Mouse (Mus musculus) liver, postnatal 0 days (tissue): ENCODE results near the gene Slc25a12. TPM values are rescaled to one million over a fixed set of nuclear protein-coding genes. Genes with fewer than 3 reads are reported as not detected.

Experiments
- ATAC-seq: fragments of 200-750 bp; cut with Nextera tagmentation; 2 replicates; pipeline ENCODE4 v1.8.0; 2017; ENCODE audit warnings: mild to moderate bottlenecking, moderate library complexity
- DNase-seq: peaks from one replicate; pipeline ENCODE4 v3.0.0-alpha.2; 2016
- H3K27ac ChIP-seq: fragments of 300-500 bp; sonication (generic); 2 replicates; pipeline ENCODE4 v1.5.1; 2014; ENCODE audit warnings: antibody characterized with exemption, moderate library complexity, mild to moderate bottlenecking, low read depth
- H3K27me3 ChIP-seq: fragments of 300-500 bp; sonication (generic); 2 replicates; pipeline ENCODE4 v1.6.1; 2014; ENCODE audit warnings: low read length, control low read depth, mixed read lengths; ENCODE audit not compliant: insufficient read depth
- H3K36me3 ChIP-seq: fragments of 300-500 bp; sonication (generic); replicated peaks from 2 replicates; pipeline ENCODE4 v1.6.1; 2014; ENCODE audit warnings: mild to moderate bottlenecking, control low read depth, low read length, moderate library complexity, mixed read lengths; ENCODE audit not compliant: insufficient read depth
- H3K4me1 ChIP-seq: fragments of 300-500 bp; sonication (generic); 2 replicates; pipeline ENCODE4 v1.6.1; 2014; ENCODE audit warnings: antibody characterized with exemption, mild to moderate bottlenecking, control low read depth; ENCODE audit not compliant: insufficient read depth
- H3K4me2 ChIP-seq: fragments of 300-500 bp; sonication (generic); 2 replicates; pipeline ENCODE4 v1.6.1; 2014; ENCODE audit warnings: low read depth, mild to moderate bottlenecking, low read length, moderate library complexity, mixed read lengths
- H3K4me3 ChIP-seq: fragments of 300-500 bp; sonication (generic); 2 replicates; pipeline ENCODE4 v1.5.1; 2014; ENCODE audit warnings: low read depth, low read length
- H3K9ac ChIP-seq: fragments of 300-500 bp; sonication (generic); replicated peaks from 2 replicates; pipeline ENCODE4 v1.6.1; 2014; ENCODE audit warnings: mild to moderate bottlenecking, moderate library complexity
- H3K9me3 ChIP-seq: fragments of 300-500 bp; sonication (generic); 2 replicates; pipeline ENCODE4 v1.6.1; 2016; ENCODE audit warnings: mild to moderate bottlenecking, control low read depth, low read length, mixed read lengths
- CTCF ChIP-seq: sonication (generic); IDR thresholded peaks from 2 replicates; pipeline ENCODE4 v1.5.1; 2016; ENCODE audit warnings: antibody characterized with exemption, low read depth
- EP300 ChIP-seq: IDR thresholded peaks from 2 replicates; pipeline ENCODE4 v1.6.1; 2016; ENCODE audit warnings: antibody characterized with exemption, low read depth, mild to moderate bottlenecking
- WGBS: fragments of 180-500 bp; shearing (Covaris S2); extraction: QIAGEN DNeasy Blood & Tissue Kit; methylation state at CpG from one replicate; pipeline ENCODE4 v1.1.7; 2014; ENCODE audit not compliant: insufficient replicate concordance; 5-methylcytosine and 5-hydroxymethylcytosine counted together
- polyA plus RNA-seq: library from polyadenylated mRNA; unstranded; fragments of >200 nt; fragmentation: Nextera tagmentation; extraction: Ambion mirVana; gene quantifications from 2 replicates; pipeline ENCODE4 v1.2.1, GENCODE M21; 2015

Slc25a12 gene
- polyA plus RNA-seq, 1 experiment from 2014 or later: 21.0 TPM

DNA sequence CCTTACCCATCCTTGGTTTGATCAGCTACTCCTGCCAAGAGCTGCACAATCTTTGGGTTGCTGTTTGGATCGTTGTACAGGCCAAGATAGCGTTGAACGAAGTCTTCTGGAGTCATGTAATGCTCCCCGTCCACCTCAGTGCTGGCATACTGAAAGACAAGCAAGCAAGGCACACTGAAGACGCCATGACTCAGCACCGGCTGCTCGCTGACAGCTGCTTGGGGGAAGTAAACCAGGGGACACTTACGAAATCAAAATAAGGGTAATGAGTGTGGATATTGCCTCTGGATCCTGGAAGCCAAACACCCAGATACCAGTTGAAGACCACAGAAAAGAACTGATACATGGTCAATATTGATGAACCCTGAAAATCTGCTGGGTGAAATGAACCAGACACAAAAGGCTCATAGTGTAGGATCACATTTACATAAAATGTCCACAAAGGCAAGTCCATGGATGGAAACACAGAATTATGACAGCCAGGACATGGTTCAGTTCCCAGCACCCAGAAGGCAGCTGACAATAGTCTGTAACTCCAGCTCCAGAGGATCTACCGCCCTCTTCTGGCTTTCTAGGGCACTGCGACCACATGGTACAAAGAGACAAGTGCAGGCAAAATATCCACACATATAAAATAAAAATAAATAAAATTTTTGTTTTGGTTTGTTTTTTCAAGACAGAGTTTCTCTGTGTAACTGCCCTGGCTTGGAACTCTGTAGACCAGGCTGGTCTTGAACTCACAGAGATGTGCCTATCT lies 23.5 kb downstream of the Slc25a12 start:
- Histone ChIP-seq H3K4me1 (no peaks in the 10 kb centered on the region), H3K4me3 (no peak overlapping the region), H3K36me3 (peaks cover 4% of the 10 kb centered on the region; the same call in 1 of the 2 replicates), H3K9me3 (no peaks in the 10 kb centered on the region), H3K27ac (no peak overlapping the region), H3K9ac (no peak overlapping the region), H3K4me2 (no peak overlapping the region), H3K27me3 (no peaks in the 10 kb centered on the region)
- TF ChIP-seq CTCF: peak; percentile 43
- TF ChIP-seq EP300: no peak
- DNase-seq (no peak), ATAC-seq (no peak)
- 88% methylated on average over 10 of the region's 10 CpGs for WGBS

- Histone ChIP-seq H3K27ac (no peak overlapping the region), H3K4me1 (no peaks in the 10 kb centered on the region), H3K9me3 (no peaks in the 10 kb centered on the region), H3K27me3 (no peaks in the 10 kb centered on the region), H3K4me2 (no peak overlapping the region), H3K36me3 (peaks cover 4% of the 10 kb centered on the region; the same call in 1 of the 2 replicates), H3K4me3 (no peak overlapping the region), H3K9ac (no peak overlapping the region)
- no peak for ATAC-seq
- no peak for TF ChIP-seq CTCF
- TF ChIP-seq EP300: no peak
- DNase-seq: no peak
- WGBS: 63% methylated on average over 5 of the region's 5 CpGs
Observed at GRCm38 (mm10) chr2:71340126-71340525, 27.4 kb downstream of the Slc25a12 start.

DNA sequence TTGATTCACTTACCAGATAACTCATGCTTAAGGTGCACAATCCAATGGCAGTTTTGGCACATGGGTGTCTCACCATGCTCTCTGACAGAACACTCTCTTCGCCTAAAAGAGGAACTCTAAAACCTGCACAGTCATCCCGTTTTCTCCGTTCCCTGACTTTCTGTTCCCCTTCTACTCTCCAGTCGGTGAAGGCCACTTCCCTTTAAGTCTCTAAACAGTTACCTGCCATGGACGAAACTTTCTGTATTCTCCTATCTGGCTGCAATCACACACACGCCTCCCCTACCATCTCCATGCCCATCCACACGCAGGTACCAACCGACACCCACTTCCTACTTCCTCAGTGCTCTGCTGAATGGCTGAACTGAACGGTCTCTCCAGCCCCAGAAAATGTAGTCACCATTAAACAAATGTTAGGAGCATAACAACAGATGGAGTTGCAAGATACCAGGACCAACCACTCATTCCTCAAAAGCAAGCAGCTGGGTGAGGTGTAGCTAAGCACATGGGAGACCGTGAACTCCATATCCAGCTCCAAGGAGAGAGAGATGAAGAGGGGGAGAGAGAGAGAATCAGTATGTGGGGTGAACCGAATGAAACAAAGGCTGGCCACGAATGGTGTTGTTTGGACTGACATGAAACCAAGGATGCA lies 29.3 kb downstream of the Slc25a12 start:
- DNase-seq: peak; percentile 38
- Histone ChIP-seq H3K27me3 (no peaks in the 10 kb centered on the region), H3K4me3 (no peak overlapping the region), H3K36me3 (peaks cover 6% of the 10 kb centered on the region; the same call in 1 of the 2 replicates), H3K9ac (no peak overlapping the region), H3K27ac (peak overlapping the region; percentile 53), H3K4me1 (no peaks in the 10 kb centered on the region), H3K4me2 (peak overlapping the region; percentile 53), H3K9me3 (no peaks in the 10 kb centered on the region)
- 35% methylated on average over 12 of the region's 12 CpGs for WGBS
- TF ChIP-seq CTCF: no peak
- peak; percentile 22; the same call in 1 of the 2 replicates for TF ChIP-seq EP300
- ATAC-seq: peak; percentile 31

- Histone ChIP-seq H3K36me3 (peaks cover 2% of the 10 kb centered on the region; the same call in 1 of the 2 replicates), H3K4me2 (no peak overlapping the region), H3K4me3 (no peak overlapping the region), H3K9ac (no peak overlapping the region), H3K27me3 (no peaks in the 10 kb centered on the region), H3K4me1 (no peaks in the 10 kb centered on the region), H3K27ac (no peak overlapping the region), H3K9me3 (no peaks in the 10 kb centered on the region)
- DNase-seq: no peak
- WGBS: 54% methylated on average over 6 of the region's 6 CpGs
- TF ChIP-seq EP300 (no peak), CTCF (no peak)
- no peak for ATAC-seq
Observed at GRCm38 (mm10) chr2:71336631-71337030, 30.9 kb downstream of the Slc25a12 start.

DNA sequence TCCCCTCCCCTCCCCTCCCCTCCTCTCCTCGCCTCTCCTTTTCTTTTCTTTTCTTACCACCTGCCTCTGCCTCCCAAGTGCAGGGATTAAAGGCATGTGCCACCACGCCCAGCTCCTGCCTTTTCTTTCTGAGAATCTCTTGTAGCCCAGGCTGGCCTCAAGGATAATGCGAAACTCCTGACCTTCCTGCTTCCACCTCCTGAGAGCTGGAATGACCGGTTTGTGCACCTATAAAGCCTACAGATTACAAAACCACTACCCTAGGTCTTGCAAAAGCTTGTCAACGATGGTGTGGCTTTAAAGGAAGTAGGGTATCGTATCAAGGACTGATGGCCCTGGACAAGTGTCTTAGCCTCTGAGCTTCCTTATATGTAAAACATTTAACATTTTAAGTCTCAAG lies 31.3 kb downstream of the Slc25a12 start:
- Histone ChIP-seq H3K27me3 (no peaks in the 10 kb centered on the region), H3K4me2 (no peak overlapping the region), H3K9ac (no peak overlapping the region), H3K4me1 (no peaks in the 10 kb centered on the region), H3K9me3 (no peaks in the 10 kb centered on the region), H3K36me3 (peaks cover 2% of the 10 kb centered on the region; the same call in 1 of the 2 replicates), H3K27ac (no peak overlapping the region), H3K4me3 (no peak overlapping the region)
- no peak for TF ChIP-seq EP300
- no peak for TF ChIP-seq CTCF
- ATAC-seq (no peak), DNase-seq (no peak)
- 62% methylated on average over 5 of the region's 6 CpGs for WGBS

DNA sequence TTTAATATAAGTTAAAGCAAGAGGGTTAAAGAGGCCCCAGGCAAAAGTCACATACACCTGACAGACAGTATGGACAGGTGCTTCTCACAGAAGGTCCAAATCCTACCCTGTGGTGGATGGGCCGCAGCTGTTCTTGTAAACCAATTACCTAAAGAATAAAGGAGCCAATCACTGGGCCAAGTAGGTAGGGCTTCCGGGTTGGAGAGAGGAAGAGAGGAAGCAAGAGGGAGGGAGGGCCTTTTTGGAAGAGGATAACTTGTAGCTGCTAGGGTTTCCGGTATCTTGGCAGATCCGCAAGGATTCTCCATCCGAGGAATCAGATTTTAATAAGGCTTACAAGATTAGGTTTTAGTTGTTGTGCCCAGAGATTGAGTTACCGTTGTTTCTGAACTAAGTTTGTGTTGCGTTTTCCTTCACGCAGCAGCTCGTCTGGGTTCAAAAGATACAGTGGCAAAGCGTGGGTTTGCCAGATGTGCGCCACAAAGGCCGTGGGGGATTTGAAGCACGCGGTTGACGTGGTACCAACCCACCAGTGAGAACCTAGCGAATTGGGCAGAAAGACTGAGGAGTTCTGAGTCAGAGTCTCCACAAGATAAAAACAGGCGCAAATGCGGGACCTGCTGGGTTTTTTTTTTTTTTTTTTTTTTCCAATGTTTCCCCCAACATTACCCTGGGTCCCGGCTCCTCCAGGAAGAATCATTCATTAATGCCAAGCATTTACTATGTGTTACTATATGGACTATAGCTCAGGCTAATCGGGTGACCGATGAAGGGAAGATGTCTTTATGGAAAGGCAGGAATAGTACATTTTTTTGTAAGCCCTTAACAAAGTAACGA lies 33.3 kb downstream of the Slc25a12 start:
- TF ChIP-seq CTCF: no peak
- no peak for TF ChIP-seq EP300
- H3K36me3 ChIP-seq: peaks cover 2% of the 10 kb centered on the region; the same call in 1 of the 2 replicates
- H3K9ac ChIP-seq: no peak overlapping the region
- DNase-seq (no peak), ATAC-seq (no peak)
- H3K9me3 ChIP-seq: no peaks in the 10 kb centered on the region
- H3K27me3 ChIP-seq: no peaks in the 10 kb centered on the region
- no peak overlapping the region for H3K27ac ChIP-seq
- WGBS: 87% methylated on average over 22 of the region's 22 CpGs
- no peak overlapping the region for H3K4me2 ChIP-seq
- no peak overlapping the region for H3K4me3 ChIP-seq
- H3K4me1 ChIP-seq: no peaks in the 10 kb centered on the region
